Mouse (Mus musculus): ENCODE measurements around the gene Nudt9.
A peak's percentile ranks its signal among the peaks of the same experiment; 100 is the strongest.

Nudt9 gene

DNA sequence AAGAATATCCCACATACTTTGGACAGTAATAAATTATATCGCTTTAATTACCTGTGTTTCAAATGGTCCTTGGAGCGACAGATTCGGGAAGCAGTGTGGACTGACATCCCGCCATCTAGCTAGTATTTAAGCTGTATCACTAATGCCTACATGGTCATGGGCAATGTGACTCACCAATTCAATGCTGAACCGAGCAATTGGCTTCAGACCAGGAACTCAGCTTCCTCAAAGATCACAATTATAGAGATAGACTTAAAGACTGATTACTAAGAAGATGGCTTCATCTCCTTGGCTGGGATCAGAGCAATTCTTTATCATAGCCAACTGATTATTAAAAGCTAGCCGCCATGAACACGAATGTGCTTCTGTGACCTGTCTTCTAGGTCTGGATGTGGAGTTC is 31.4 kb downstream of the Nudt9 start, which contains the start of gene Gm17660:
Gene Gm17660 (minus strand): TSS at position 101 of the 400 bp plus-strand sequence.
- no peak for DNase-seq (ENCODE audit: low spot score in 2 of 2)

DNA sequence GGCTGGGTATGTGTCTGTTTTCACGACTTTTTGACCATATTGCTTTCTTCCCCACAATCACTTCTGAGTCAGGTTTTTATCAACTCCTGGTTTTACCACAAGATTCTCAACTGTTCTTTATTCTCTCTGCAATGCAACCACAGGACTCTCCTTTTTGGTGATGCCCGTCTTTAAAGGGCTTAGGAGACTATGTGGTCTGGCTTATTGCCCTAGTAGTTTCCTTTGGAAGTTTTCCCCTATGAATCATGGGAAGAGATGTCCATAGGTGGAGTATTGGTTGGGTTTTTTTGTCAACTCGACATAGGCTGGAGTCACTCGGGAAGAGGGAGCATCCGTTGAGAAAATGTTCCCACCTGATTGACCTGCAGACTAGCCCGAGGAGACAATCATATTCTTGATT is 34.6 kb downstream of the Nudt9 start:
- no peak for DNase-seq (ENCODE audit: low spot score in 2 of 2)

DNA sequence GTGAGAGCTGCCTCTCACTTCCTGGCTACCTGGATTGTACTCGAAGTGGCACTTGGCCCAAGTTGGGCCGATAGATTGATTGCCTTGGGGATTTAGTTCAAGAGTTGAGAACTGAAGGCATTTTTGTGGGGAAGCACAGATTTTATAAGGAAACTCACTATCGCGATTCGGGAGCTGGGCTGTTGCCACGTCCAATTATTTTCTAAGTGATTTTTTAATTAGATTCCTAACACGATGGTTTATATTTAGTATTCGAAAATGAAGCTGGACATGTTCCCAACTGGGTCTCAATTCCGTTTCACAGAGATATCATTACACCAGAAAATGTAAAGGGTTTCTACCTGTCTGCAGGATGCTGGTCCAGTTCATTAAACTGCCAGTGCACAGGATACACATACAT is 39.3 kb downstream of the Nudt9 start:
- DNase-seq (ENCODE audit: low spot score in 2 of 2) = no peak

DNA sequence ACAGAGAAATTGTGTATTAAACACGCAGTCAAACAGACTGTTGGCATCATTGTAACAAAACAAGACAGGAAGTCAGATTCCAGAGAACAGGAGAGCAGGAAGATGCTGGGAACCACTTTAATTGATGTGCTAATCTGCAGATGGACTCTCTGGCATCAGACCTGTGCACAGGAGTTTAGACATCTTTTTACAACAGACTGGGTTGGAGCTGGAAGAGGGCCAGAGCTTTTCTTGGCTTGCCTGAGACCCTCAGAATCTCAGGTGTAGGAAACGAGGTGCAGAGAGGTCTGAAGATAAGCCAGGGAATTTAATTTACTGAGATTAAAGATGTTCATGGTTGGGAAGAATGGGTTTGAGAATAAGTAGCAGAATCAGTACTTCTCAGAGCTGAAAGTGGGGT is 43.6 kb downstream of the Nudt9 start:
- no peak for DNase-seq (ENCODE audit: low spot score in 2 of 2)

DNA sequence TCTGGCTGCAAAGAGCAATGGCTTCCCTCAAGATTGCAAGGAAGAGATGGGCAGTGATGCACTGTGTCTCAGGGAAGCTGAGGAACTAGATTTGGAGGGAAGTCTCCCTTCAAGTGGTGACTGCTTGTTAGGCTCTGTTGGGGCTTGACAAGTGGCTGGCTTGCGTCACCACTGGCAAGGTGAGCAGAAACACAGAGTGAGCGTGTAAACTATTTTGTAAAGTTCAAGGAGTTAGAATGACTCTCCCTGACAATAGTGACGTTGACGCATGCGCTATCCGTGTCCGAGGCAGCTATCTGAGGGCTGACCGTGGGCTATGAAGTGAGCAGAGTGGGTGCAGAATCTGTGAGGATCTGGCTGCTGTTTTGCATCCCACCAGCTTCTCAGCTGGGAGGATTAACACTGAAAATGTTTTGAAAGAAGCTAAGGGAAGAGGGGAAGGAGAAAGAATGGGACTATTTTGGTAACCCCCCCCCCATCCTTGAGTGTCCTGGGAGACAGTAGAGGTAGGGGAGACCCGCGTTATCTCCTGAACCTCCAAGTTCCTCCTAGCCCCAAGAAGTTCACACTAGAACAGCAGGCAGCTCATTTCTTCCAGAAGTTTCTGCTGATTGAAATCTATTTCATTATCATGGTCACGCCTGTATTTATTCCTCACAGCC is 49.4 kb downstream of the Nudt9 start:
- no peak for DNase-seq (ENCODE audit: low spot score in 2 of 2)

DNA sequence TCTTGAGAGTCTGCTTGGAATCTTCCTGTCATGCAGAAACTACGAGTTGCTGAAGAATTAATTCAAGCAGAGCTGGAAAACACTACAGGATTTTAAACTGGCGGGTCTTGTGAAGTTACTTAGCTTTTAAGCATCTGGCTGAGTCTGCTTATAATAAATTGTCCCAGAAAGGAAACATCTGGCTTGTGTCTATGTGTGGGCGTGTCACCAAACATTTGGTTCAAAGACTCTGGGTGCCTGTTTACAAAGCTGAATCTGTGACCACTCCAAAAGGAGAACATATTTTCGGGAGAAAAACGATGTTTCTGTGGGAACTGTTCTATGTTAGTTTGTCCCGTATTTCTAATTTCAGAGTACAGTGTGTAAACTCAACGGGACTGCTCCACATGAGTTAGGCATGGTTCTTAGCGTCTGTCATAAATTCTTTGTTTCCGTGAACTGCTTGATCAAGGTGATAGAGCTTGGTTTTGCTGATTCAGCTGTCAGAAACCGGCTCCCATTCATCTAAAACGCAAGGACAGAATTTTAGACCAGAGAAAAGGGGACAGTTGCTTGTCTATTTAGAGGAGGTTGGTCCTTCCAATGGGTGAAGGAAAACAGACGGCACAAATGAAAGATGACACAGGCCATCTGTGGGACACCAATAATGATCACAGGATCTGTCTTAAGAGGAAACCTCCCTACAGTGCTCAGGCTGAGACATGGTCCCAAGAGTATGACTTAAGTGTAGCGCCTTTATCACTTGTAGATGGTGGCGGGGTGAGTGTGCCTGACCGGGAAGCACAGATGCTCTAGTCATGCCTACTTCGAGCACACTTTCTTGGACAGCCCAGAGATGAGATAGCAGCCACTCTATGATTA is 50.2 kb downstream of the Nudt9 start:
- DNase-seq (ENCODE audit: low spot score in 2 of 2) = peak in 1 of 2 experiments; percentile 41

DNA sequence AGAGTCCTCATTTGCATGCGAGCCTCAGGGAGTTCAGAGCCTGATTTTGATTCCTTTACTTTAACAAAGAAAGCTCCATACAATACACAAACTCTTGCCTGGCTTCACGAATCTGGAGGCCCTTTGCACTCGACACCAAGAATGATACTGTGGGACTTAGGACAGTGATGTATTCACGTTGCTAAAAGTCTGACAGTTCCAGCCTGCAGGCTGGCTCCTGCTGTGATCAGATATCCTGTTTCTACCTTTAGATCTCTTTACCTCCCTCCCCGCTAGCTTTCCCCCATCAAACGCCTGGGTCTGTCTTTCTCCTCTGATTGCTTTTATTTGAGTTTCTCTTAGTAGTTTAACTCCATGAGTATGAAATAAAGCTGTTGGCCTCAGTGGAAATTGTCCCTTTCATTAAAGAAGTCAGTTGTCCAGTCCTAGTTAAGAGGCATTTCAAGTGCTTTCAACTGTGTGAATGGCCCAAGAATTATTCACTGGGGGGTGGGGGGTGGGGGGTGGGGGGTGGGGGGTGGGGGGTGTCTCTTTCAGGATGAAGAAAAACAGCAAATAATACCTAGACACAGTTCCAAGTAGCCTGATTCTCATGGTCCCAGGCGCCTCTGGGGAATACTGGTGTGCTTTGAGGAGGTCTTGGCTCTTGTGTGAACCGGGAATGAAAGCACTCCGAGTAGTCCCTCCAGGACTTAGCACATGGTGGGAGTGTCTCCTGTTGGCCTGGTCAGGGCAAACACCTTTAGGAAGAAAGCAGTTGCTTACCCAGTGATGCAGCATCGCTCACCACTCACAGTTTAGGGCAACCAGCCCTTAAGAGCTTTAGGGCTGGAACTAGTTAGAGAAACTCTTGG is 55.8 kb downstream of the Nudt9 start:
- no peak for DNase-seq (ENCODE audit: low spot score in 2 of 2)

DNA sequence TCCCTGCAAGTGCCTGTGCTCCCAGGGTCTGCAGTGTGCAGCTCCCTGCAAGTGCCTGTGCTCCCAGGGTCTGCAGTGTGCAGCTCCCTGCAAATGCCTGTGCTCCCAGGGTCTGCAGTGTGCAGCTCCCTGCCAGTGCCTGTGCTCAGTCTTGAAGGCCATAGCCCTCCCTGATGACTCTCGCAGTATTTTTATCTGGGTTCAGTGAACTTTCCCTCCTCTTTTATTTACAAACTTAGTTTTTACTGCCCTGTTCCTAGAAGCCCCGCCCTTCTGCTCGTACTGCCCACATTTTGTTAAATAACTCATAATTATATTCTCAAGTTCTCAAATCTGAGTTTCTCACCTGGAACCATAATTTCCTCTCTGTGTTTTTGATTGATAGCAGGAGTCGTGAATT is 57.1 kb downstream of the Nudt9 start:
- DNase-seq (ENCODE audit: low spot score in 2 of 2) = no peak

DNA sequence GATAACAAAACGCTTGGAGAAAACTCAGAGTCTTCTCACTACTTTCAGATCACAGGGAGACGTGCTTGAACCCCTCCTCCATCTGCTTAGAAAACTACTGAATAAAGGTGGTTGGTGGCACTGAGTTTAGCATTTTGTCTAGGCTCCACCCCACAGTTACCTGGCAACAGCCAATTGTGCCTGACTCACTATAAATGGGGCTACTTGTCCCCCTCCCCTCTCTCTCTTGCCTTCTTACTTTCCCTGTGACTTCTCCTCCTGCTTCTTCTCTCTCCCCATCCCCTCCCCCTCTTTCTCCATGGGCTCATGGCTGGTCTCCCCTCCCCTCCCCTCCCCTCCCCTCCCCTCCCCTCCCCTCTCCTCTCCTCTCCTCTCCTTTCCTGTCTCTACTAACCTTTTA is 58.0 kb downstream of the Nudt9 start:
- no peak for DNase-seq (ENCODE audit: low spot score in 2 of 2)

DNA sequence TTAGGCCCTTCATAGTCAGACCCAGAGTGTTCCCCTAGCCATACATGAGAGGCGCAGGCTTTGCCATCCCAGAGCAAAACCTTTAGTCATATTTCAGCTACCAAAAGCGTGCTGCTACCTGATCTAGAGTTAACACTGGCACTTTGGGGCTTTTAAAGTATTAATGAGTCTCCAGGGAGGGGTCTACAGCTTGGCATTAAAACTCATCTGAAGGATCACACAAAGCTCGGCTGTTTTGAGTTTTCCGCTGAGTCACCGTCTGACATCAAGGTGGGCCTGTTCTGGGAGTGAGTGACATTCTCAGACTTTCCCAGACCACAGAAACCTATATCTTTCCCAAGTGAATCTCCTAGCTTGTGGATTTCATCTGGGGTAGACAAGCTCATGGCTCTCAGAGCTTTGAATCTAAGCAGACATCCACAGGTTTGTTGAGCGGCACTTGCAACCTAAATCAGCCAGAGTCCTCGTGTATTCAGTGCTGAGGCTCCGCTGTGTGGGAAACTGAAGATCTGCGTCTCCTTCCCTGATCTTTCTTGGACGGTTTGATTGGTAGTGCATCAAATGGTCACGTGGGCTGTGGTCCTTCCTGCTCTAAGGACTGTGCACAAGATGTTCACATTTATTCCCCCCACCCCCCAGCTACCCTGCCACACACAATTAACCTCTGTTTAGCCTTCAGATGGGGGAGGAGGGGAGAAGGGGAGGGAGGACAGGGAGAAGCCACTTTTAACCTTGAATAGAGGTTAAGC is 62.2 kb downstream of the Nudt9 start:
- DNase-seq (ENCODE audit: low spot score in 2 of 2) = no peak

DNA sequence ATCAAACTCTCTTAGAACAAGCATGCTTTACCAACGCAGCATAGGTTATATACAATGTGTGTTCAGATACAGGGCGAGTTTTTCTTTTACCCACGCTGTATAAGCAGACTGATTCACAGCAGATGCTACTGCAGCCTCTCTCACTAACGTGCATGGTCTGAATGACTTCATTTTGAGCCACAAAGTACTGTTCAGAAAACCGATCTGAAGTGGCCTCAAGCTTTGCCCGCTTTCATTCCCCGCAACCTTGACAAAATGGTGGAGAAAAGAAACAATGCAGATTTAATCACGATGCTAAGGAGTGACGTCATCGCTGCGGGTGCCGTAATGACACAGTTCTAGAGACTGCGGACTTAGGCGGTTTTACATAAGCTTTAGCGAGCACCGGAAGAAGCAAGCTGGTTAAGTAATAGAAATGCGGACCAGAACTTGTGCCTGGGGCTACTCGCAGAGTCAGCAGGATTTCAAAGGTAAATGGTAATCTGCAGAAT is 62.8 kb downstream of the Nudt9 start:
- no peak for DNase-seq (ENCODE audit: low spot score in 2 of 2)

DNA sequence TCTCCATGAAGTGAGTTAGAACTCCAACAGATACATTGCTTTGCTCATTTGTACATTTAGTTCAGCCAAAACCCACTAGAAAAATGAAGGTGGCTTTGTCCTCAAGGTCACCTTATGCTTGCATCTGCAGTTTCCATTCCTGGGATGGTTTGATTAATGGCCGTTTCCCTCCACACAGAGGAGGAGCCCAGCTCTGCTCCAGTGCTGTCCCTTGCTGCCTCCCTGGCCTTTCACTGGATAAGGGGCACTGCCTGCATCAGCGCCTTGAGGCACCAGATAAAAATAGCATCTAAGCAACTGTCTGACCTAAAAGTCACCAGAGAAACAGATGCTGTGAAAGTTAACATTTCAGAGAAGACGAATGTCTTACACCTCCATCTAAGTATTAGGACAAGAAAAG is 63.4 kb downstream of the Nudt9 start:
- no peak for DNase-seq (ENCODE audit: low spot score in 2 of 2)

DNA sequence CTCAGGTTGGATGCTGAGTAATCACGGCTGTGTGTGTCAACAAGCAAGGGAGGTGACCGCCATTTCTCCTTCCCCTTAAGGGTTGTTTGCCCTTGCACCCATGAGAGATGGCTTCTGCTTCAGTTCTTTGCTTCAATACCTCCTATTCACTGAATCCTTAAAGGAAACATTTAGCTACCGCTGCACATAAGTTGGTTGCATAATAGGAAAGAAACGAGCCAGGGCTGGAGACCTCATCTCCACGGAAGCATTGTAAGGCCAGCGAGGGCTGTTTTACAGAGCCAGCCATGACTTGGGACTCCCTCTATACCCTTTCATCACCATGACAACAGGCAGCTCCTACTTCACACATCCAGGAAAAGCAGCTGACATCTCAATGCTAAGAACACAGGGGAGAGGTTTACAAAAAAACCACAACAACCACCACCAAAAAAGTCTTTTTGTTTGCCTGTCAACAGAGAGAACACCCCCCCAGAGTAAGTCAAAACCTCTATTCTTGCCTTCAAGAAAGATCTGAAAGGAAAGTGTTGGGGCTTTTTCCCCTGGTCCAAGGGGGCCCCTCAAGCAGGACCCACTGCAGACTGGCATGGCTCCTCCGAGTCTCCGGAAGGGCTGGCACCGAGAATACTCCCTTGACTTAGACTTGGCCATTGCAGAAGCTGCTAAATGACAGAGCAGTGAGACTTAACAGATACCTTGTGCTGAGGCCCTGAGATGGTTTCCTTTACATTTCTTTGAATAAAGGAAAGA is 64.2 kb downstream of the Nudt9 start:
- DNase-seq (ENCODE audit: low spot score in 2 of 2) = no peak

DNA sequence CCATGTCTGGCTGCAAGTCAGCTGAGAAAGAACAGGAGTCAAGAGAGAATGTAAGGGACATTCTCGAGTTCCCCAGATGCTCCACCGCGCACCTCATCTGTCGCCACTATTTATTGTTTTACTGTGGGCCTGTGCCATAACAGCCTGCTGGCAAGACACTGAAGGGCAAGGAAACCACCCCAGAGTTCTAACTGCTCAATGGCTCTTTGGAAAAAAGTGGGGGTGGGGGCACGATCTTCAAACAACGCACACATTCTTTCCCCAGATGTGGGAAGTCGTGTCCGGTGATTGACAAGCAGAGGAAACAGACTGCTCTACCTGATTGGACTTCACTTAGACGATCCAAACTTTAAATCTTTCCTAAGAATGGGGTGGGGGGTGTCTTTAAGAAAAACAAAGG is 65.9 kb downstream of the Nudt9 start:
- DNase-seq (ENCODE audit: low spot score in 2 of 2) = no peak

DNA sequence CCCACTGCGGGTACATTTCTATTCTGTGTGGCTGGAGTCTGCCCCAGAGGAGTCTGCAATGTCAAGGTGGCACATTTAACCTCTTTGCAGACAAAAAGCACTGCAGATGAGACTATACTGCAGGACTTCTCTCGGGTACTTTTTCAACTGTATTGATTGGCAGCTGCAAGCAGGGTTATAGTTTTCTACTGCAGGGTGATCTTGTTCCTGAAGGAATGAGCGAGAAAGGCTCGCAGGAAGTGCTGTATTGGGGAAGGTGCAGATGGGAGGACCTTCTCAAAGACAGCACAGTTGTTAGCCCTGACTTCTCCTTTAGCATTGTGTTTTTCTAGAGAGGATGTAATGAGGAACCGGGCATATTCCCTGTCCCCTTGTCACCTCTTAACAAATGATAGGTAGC is 66.4 kb downstream of the Nudt9 start:
- DNase-seq (ENCODE audit: low spot score in 2 of 2) = no peak

DNA sequence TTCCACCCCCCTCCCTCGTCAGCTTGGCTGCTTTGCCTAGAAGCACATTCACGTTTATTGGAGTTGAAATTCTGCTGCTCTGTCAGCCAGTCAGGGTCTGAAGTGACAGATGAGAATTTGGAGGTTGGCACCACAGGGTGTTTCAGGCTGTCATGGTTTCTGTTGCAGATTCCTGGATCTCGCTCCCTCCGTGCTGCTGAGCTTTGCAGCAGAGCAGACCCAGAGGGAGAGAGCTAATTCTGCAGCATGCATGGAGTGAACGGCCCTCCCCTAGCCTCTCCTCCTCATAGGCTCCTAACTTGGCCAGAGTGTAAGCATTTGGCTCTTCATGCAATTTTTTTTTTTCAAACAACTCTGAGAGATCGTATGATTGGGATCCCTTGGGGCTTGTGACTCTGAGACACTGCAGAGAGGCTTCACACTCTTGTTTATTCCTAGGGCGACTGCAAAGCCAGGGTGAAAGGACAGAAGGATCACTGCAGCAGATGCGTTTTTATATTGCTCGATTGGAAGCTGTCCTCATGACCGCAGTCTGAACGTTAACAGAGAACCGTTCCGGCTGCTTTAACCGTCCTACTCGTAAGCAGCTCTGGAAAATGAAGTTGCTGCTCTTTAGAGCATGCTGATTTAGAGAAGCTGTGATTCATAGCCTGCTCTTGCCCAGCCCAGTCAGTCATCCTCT is 67.5 kb downstream of the Nudt9 start, which contains the start of gene Sparcl1:
Gene Sparcl1 (minus strand): TSS at position 243 of the 682 bp plus-strand sequence.
- no peak for DNase-seq (ENCODE audit: low spot score in 2 of 2)
